Mouse (Mus musculus): Measurements from ENCODE around the gene Pde7b. TPM values are rescaled to one million over a fixed set of nuclear protein-coding genes. Genes with fewer than 3 reads are reported as not detected.

Pde7b gene
- polyA plus RNA-seq, 1 experiment: 0.70 TPM

DNA sequence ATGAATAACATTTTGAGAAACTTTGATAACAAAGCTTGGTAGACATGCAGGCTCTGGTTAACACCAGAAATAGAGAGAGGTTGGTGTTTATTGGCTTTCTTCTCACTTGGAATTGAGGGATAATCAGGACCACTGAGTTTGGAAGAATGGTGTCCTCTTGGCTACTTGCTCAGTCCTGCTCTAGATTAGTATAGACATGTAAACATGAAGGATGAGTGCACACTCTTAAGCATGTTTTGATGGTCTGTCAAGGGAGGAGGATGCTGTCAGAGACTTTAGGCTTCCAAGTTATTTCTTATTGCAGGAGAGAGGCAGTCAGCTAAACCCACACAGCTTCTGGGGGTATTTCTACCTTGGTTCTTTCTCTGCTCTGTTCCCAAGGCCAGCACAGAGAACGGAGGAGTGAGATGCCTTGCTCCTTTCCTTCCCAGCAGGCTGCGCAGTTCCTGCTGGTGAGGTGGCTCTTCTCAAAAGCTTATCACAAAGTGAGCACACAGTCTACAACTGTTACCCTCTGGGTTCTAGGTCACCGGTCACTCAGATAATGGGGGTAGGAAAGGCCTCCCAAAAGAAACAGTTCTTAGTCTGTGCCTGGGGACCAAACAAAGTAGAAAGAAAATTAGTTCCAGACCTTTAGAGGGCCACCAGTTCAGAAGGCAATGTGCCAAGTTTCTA is 11.0 kb upstream of the Pde7b start:
- Histone ChIP-seq H3K4me1 (ENCODE audit: control insufficient read depth, insufficient read depth, low read length) (no peaks in the 10 kb centered on the region), H3K27me3 (ENCODE audit: control insufficient read depth, insufficient read depth, low read length) (no peaks in the 10 kb centered on the region), H3K36me3 (ENCODE audit: control insufficient read depth, insufficient read depth, low read length) (no peaks in the 10 kb centered on the region), H3K27ac (ENCODE audit: control insufficient read depth, insufficient read depth, low read depth, low read length) (no peak overlapping the region), H3K4me3 (ENCODE audit: control insufficient read depth, low read depth, low read length) (no peak overlapping the region)
- TF ChIP-seq POLR2A (IDR thresholded peaks at IDR 0.05; ENCODE audit: control insufficient read depth, low read depth, low read length) (no peak), CTCF (IDR thresholded peaks at IDR 0.05; ENCODE audit: control insufficient read depth, insufficient read depth, insufficient replicate concordance, low read depth, low read length) (no peak)

DNA sequence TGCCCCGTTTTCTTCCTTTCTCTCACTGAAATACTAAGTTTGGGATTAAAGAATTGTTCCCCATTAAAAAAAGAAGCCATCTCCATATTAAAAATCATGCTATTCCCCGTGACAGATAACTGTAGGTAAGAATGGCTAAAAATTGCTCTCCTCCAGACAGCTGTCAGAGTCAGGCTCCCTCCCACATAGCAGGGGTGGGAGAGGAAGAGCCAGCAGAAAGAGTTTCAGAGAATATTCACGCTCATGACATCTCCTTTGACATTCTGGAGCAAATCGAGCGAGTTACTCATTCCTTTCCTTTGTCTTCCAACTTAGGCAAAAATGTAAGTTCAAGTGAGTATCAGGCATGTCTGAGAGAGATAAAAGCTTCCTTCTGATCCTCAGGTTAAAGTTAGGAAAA is 8.7 kb upstream of the Pde7b start:
- H3K27ac ChIP-seq (ENCODE audit: control insufficient read depth, insufficient read depth, low read depth, low read length): no peak overlapping the region
- no peaks in the 10 kb centered on the region for H3K4me1 ChIP-seq (ENCODE audit: control insufficient read depth, insufficient read depth, low read length)
- no peak overlapping the region for H3K4me3 ChIP-seq (ENCODE audit: control insufficient read depth, low read depth, low read length)
- TF ChIP-seq POLR2A (IDR thresholded peaks at IDR 0.05; ENCODE audit: control insufficient read depth, low read depth, low read length) (no peak), CTCF (IDR thresholded peaks at IDR 0.05; ENCODE audit: control insufficient read depth, insufficient read depth, insufficient replicate concordance, low read depth, low read length) (no peak)
- no peaks in the 10 kb centered on the region for H3K36me3 ChIP-seq (ENCODE audit: control insufficient read depth, insufficient read depth, low read length)
- H3K27me3 ChIP-seq (ENCODE audit: control insufficient read depth, insufficient read depth, low read length): no peaks in the 10 kb centered on the region

DNA sequence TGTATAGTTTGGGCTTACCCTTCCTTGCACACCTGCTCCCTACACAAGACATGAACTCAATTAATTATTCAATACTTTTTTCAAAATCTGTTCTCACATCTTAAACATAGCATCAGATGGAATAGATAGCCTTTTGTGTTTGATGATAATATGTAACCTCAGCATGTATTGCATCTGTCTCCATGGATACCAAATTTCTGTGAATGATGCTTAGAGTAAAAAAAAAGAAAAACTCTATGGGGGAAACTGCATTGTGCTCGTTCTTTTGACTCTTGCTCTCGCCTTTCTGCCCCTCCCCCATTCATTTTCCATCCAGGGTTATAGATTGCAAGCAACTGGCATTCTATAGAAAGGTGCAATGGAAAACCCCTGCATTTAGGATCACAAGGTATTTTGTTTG is 7.3 kb upstream of the Pde7b start:
- Histone ChIP-seq H3K4me1 (ENCODE audit: control insufficient read depth, insufficient read depth, low read length) (no peaks in the 10 kb centered on the region), H3K4me3 (ENCODE audit: control insufficient read depth, low read depth, low read length) (no peak overlapping the region), H3K27me3 (ENCODE audit: control insufficient read depth, insufficient read depth, low read length) (no peaks in the 10 kb centered on the region), H3K36me3 (ENCODE audit: control insufficient read depth, insufficient read depth, low read length) (no peaks in the 10 kb centered on the region), H3K27ac (ENCODE audit: control insufficient read depth, insufficient read depth, low read depth, low read length) (no peak overlapping the region)
- TF ChIP-seq POLR2A (IDR thresholded peaks at IDR 0.05; ENCODE audit: control insufficient read depth, low read depth, low read length) (no peak), CTCF (IDR thresholded peaks at IDR 0.05; ENCODE audit: control insufficient read depth, insufficient read depth, insufficient replicate concordance, low read depth, low read length) (no peak)

DNA sequence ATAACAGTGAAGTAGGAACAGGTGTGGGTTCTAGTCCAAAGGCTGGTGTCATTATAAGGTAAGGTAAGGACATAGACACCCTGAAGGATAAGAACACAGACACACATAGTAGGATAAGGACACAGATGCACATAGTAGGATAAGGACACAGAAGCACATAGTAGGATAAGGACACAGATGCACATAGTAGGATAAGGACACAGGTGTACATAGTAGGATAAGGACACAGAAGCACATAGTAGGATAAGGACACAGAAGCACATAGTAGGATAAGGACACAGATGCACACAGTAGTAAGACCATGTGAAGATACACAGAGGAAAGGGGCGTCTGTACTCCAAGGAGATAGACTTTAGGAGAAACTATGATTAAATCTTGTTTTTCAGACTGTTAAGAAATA is 5.2 kb upstream of the Pde7b start:
- no peaks in the 10 kb centered on the region for H3K36me3 ChIP-seq (ENCODE audit: control insufficient read depth, insufficient read depth, low read length)
- H3K4me3 ChIP-seq (ENCODE audit: control insufficient read depth, low read depth, low read length): no peak overlapping the region
- TF ChIP-seq POLR2A (IDR thresholded peaks at IDR 0.05; ENCODE audit: control insufficient read depth, low read depth, low read length) (no peak), CTCF (IDR thresholded peaks at IDR 0.05; ENCODE audit: control insufficient read depth, insufficient read depth, insufficient replicate concordance, low read depth, low read length) (no peak)
- H3K27ac ChIP-seq (ENCODE audit: control insufficient read depth, insufficient read depth, low read depth, low read length): no peak overlapping the region
- H3K4me1 ChIP-seq (ENCODE audit: control insufficient read depth, insufficient read depth, low read length): peaks cover 4% of the 10 kb centered on the region; the same call in 1 of the 2 replicates
- H3K27me3 ChIP-seq (ENCODE audit: control insufficient read depth, insufficient read depth, low read length): no peaks in the 10 kb centered on the region

DNA sequence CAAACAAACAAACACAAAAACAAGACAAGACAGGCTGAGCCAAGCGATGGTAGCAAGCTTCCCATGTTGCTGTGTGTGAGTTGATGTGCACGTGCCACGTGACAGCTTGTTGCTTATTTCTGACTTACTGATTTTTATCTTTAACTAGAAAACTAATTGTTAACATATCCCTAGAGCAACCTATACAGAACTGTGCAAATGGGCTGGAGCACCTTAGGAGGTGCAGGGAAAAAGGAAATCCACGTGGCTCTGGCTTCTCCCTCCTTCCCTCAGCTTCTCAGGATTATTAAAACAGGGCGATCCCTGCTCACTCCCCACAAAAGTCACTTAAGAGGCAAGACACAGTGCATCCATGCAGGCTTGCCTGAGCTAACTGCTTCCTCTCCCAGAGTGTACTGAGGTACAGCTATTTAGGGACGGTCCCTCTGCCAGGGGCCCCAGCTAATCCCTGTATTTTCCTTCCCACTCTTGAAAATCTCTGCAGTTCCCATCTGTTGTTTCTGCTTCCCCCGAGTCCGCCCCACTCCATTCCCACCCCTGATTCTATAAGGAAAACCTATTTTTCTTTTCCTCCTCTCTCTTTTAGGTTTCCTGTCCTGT is 606 bp upstream of the Pde7b start:
- Histone ChIP-seq H3K27me3 (ENCODE audit: control insufficient read depth, insufficient read depth, low read length) (no peaks in the 10 kb centered on the region), H3K27ac (ENCODE audit: control insufficient read depth, insufficient read depth, low read depth, low read length) (no peak overlapping the region), H3K36me3 (ENCODE audit: control insufficient read depth, insufficient read depth, low read length) (no peaks in the 10 kb centered on the region), H3K4me1 (ENCODE audit: control insufficient read depth, insufficient read depth, low read length) (peaks cover 4% of the 10 kb centered on the region; the same call in 1 of the 2 replicates), H3K4me3 (ENCODE audit: control insufficient read depth, low read depth, low read length) (no peak overlapping the region)
- no peak for TF ChIP-seq CTCF (IDR thresholded peaks at IDR 0.05; ENCODE audit: control insufficient read depth, insufficient read depth, insufficient replicate concordance, low read depth, low read length)
- TF ChIP-seq POLR2A (IDR thresholded peaks at IDR 0.05; ENCODE audit: control insufficient read depth, low read depth, low read length): no peak

GRCm38 (mm10) chr10:20724451-20724850 is 427 bp downstream of the Pde7b start:
- no peak overlapping the region for H3K27ac ChIP-seq (ENCODE audit: control insufficient read depth, insufficient read depth, low read depth, low read length)
- no peak overlapping the region for H3K4me3 ChIP-seq (ENCODE audit: control insufficient read depth, low read depth, low read length)

DNA sequence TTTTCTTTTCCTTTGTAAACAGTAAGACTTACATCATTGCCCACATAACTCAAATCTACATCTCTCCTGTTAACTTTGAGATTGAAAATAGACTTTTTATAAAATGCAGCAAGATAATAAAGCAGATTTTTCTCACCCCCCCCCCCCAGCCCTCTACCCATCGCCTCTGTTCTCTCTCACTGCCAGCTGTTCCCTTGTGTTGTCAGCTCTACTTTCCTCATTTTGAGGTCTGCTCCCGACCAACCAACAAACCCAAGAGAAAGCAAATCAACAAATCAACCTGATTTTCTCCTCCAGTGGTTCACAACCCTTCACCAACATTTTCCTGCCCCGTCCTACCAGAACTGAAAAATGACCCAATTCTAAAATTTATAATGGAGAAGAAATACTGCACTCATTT is 916 bp downstream of the Pde7b start:
- no peak overlapping the region for H3K4me3 ChIP-seq (ENCODE audit: control insufficient read depth, low read depth, low read length)
- TF ChIP-seq CTCF (IDR thresholded peaks at IDR 0.05; ENCODE audit: control insufficient read depth, insufficient read depth, insufficient replicate concordance, low read depth, low read length) (no peak), POLR2A (IDR thresholded peaks at IDR 0.05; ENCODE audit: control insufficient read depth, low read depth, low read length) (no peak)
- H3K27ac ChIP-seq (ENCODE audit: control insufficient read depth, insufficient read depth, low read depth, low read length): no peak overlapping the region
- no peaks in the 10 kb centered on the region for H3K27me3 ChIP-seq (ENCODE audit: control insufficient read depth, insufficient read depth, low read length)
- no peaks in the 10 kb centered on the region for H3K36me3 ChIP-seq (ENCODE audit: control insufficient read depth, insufficient read depth, low read length)
- H3K4me1 ChIP-seq (ENCODE audit: control insufficient read depth, insufficient read depth, low read length): peaks cover 4% of the 10 kb centered on the region; the same call in 1 of the 2 replicates

More at GRCm38 (mm10) chr10:20724451-20724850, 427 bp downstream of the Pde7b start:
- Histone ChIP-seq H3K27me3 (ENCODE audit: control insufficient read depth, insufficient read depth, low read length) (no peaks in the 10 kb centered on the region), H3K36me3 (ENCODE audit: control insufficient read depth, insufficient read depth, low read length) (no peaks in the 10 kb centered on the region), H3K4me1 (ENCODE audit: control insufficient read depth, insufficient read depth, low read length) (peaks cover 4% of the 10 kb centered on the region; the same call in 1 of the 2 replicates)
- TF ChIP-seq POLR2A (IDR thresholded peaks at IDR 0.05; ENCODE audit: control insufficient read depth, low read depth, low read length) (no peak), CTCF (IDR thresholded peaks at IDR 0.05; ENCODE audit: control insufficient read depth, insufficient read depth, insufficient replicate concordance, low read depth, low read length) (no peak)
